Mouse (Mus musculus) small intestine, adult 2 months (tissue): Measurements from ENCODE around the gene Rabgap1.

Source experiments
- CTCF ChIP-seq: fragments of 200-500 bp; IDR thresholded peaks from 2 replicates; pipeline ENCODE4 v1.5.1; 2012; ENCODE audit warnings: low read depth, mild to moderate bottlenecking, control low read depth, inconsistent platforms, low read length, moderate library complexity, mixed read lengths; ENCODE audit not compliant: insufficient replicate concordance, insufficient read length; ENCODE audit errors: extremely low read depth
- POLR2A ChIP-seq: fragments of 200-500 bp; IDR thresholded peaks from 2 replicates; pipeline ENCODE4 v1.6.1; 2012; ENCODE audit warnings: low read depth, mild to moderate bottlenecking, control low read depth, inconsistent platforms, low read length, moderate library complexity

- TF ChIP-seq POLR2A = no peak
- no peak for TF ChIP-seq CTCF
Observed at GRCm38 (mm10) chr2:37460707-37461106, 17.6 kb downstream of the Rabgap1 start.
